Mouse (Mus musculus) CH12.LX (cell line): ENCODE measurements around the gene Ralb. TPM values are rescaled to one million over a fixed set of nuclear protein-coding genes. Genes with fewer than 3 reads are reported as not detected.

ENCODE experiments used
- DNase-seq: peaks from one replicate; pipeline ENCODE4 v3.0.0-alpha.2; 2013; ENCODE audit errors: extremely low read depth
- H3K27ac ChIP-seq: 2 replicates; pipeline ENCODE4 v1.5.1; 2012; ENCODE audit warnings: low read depth, mild to moderate bottlenecking, control low read depth, moderate library complexity; ENCODE audit not compliant: insufficient read depth
- H3K27me3 ChIP-seq: replicated peaks from 2 replicates; pipeline ENCODE3; 2012; ENCODE audit warnings: inconsistent platforms
- H3K36me3 ChIP-seq, 2 experiments: replicated peaks in 1 of 2; 2 replicates each; pipeline versions ENCODE3 to v1.6.1; 2012; ENCODE audit warnings: inconsistent platforms in 1 of 2, low read length in 1 of 2, mild to moderate bottlenecking in 1 of 2, mixed read lengths in 1 of 2, moderate library complexity in 1 of 2; ENCODE audit not compliant: control insufficient read depth in 1 of 2, insufficient read depth in 1 of 2
- H3K4me1 ChIP-seq, 2 experiments: 2 replicates each; pipeline ENCODE4 v1.6.1; 2012; ENCODE audit warnings: inconsistent platforms in 1 of 2, moderate library complexity in 1 of 2; ENCODE audit not compliant: insufficient read depth in 2 of 2, control insufficient read depth in 1 of 2
- H3K4me2 ChIP-seq: 2 replicates; pipeline ENCODE4 v1.6.1; 2012; ENCODE audit warnings: low read depth, mild to moderate bottlenecking, control low read depth; ENCODE audit not compliant: poor library complexity, insufficient read depth, severe bottlenecking
- H3K4me3 ChIP-seq, 3 experiments: fragments of 150-350 bp in 1 of 3; sonication (generic) in 1 of 3; replicated peaks in 1 of 3; 2 replicates each; pipeline versions ENCODE3 to v1.5.1; 2011 to 2012; ENCODE audit warnings: low read depth in 2 of 3, low read length in 2 of 3, mild to moderate bottlenecking in 2 of 3, moderate library complexity in 2 of 3, control low read depth in 1 of 3, improper control_type of control experiment in 1 of 3, inconsistent platforms in 1 of 3, mixed read lengths in 1 of 3; ENCODE audit not compliant: poor library complexity in 1 of 3
- H3K79me2 ChIP-seq: replicated peaks from 2 replicates; pipeline ENCODE4 v1.6.1; 2012; ENCODE audit warnings: mild to moderate bottlenecking, moderate library complexity; ENCODE audit not compliant: control insufficient read depth, poor library complexity, insufficient read depth, severe bottlenecking; ENCODE audit errors: extremely low read depth
- H3K9ac ChIP-seq: 2 replicates; pipeline ENCODE4 v1.6.1; 2012; ENCODE audit warnings: low read depth, mild to moderate bottlenecking, control low read depth, moderate library complexity; ENCODE audit not compliant: insufficient read depth
- H3K9me3 ChIP-seq: replicated peaks from 2 replicates; pipeline ENCODE3; 2012; ENCODE audit warnings: low read length, inconsistent platforms, mixed read lengths
- BHLHE40 ChIP-seq: IDR thresholded peaks from 2 replicates; pipeline ENCODE4 v1.6.1; 2011; ENCODE audit warnings: mild to moderate bottlenecking, low read depth, low read length, improper control_type of control experiment
- CTCF ChIP-seq, 2 experiments: IDR thresholded peaks in 1 of 2; conservative IDR thresholded peaks in 1 of 2; 2 replicates each; pipeline ENCODE4 v1.5.1; 2011 to 2012; ENCODE audit warnings: low read depth in 2 of 2, low read length in 2 of 2, improper control_type of control experiment in 1 of 2, inconsistent platforms in 1 of 2, mild to moderate bottlenecking in 1 of 2, moderate library complexity in 1 of 2
- E2F4 ChIP-seq: IDR thresholded peaks from 2 replicates; pipeline ENCODE4 v1.6.1; 2011; ENCODE audit warnings: low read depth, low read length, improper control_type of control experiment; ENCODE audit not compliant: insufficient replicate concordance
- GABPA ChIP-seq: IDR thresholded peaks from 2 replicates; pipeline ENCODE4 v1.6.1; 2012; ENCODE audit warnings: low read depth, low read length, improper control_type of control experiment, inconsistent platforms; ENCODE audit not compliant: insufficient replicate concordance
- JUND ChIP-seq: conservative IDR thresholded peaks from 2 replicates; pipeline ENCODE4 v1.6.1; 2011; ENCODE audit warnings: low read depth, low read length, improper control_type of control experiment
- MEF2A ChIP-seq: IDR thresholded peaks from 2 replicates; pipeline ENCODE4 v1.6.1; 2014; ENCODE audit warnings: low read depth, mild to moderate bottlenecking, inconsistent platforms, low read length, improper control_type of control experiment, borderline replicate concordance
- NELFE ChIP-seq: IDR thresholded peaks from 2 replicates; pipeline ENCODE4 v1.6.1; 2011; ENCODE audit warnings: low read depth, low read length, improper control_type of control experiment
- PAX5 ChIP-seq: IDR thresholded peaks from 2 replicates; pipeline ENCODE4 v1.6.1; 2012; ENCODE audit warnings: low read length, inconsistent platforms, mixed read lengths
- POLR2A ChIP-seq: IDR thresholded peaks from 2 replicates; pipeline ENCODE4 v1.6.1; 2011; ENCODE audit warnings: low read depth, mild to moderate bottlenecking, improper control_type of control experiment, low read length
- POLR2AphosphoS2 ChIP-seq: IDR thresholded peaks from 2 replicates; pipeline ENCODE4 v1.6.1; 2011; ENCODE audit warnings: low read depth, low read length, improper control_type of control experiment
- RAD21 ChIP-seq: IDR thresholded peaks from 2 replicates; pipeline ENCODE4 v1.6.1; 2011; ENCODE audit warnings: low read depth, mild to moderate bottlenecking, low read length, improper control_type of control experiment, moderate library complexity
- RCOR1 ChIP-seq: conservative IDR thresholded peaks from 2 replicates; pipeline ENCODE4 v1.6.1; 2012; ENCODE audit warnings: low read depth, mild to moderate bottlenecking, inconsistent platforms, low read length, improper control_type of control experiment
- SIN3A ChIP-seq: IDR thresholded peaks from 2 replicates; pipeline ENCODE4 v1.6.1; 2012; ENCODE audit warnings: low read length, improper control_type of control experiment, inconsistent platforms
- TBP ChIP-seq: conservative IDR thresholded peaks from 2 replicates; pipeline ENCODE4 v1.6.1; 2011; ENCODE audit warnings: low read depth, low read length, improper control_type of control experiment
- USF2 ChIP-seq: conservative IDR thresholded peaks from 2 replicates; pipeline ENCODE4 v1.6.1; 2011; ENCODE audit warnings: low read depth, low read length, improper control_type of control experiment
- dilution Hi-C: fragments of 300-500 bp; cut with MboI; formaldehyde crosslinking; loops from 2 replicates; pipeline ENCODE4 v1.14.3; 2020; ENCODE audit warnings: low sequenced_read_pairs; ENCODE audit not compliant: extremely low pct_unique_long_range_greater_than_20kb, extremely low pct_ligation_motif_present
- in situ Hi-C: fragments of 300-500 bp; cut with MboI; formaldehyde crosslinking; loops from 3 replicates; pipeline ENCODE4 v1.14.3; 2019; ENCODE audit warnings: low sequenced_read_pairs, low pct_ligation_motif_present, low pct_unique_long_range_greater_than_20kb, mixed read lengths
- polyA plus RNA-seq: library from polyadenylated mRNA; unstranded; fragments of >175 nt; gene quantifications from 2 replicates; pipeline ENCODE4 v1.2.1, GENCODE M21; 2012; ENCODE audit warnings: low read depth; ENCODE audit not compliant: insufficient read length
- total RNA-seq, 2 experiments: library from RNA; depleted of rRNA; stranded (reverse); fragments of 300-350 nt in 1 of 2; fragments of >200 nt in 1 of 2; gene quantifications; 2 replicates each; pipeline ENCODE4 v1.2.3; 2012 to 2014

Gene Ralb
- total and polyA plus RNA-seq, 3 experiments, result 18.2 to 28.7 (median 22.9) TPM

DNA sequence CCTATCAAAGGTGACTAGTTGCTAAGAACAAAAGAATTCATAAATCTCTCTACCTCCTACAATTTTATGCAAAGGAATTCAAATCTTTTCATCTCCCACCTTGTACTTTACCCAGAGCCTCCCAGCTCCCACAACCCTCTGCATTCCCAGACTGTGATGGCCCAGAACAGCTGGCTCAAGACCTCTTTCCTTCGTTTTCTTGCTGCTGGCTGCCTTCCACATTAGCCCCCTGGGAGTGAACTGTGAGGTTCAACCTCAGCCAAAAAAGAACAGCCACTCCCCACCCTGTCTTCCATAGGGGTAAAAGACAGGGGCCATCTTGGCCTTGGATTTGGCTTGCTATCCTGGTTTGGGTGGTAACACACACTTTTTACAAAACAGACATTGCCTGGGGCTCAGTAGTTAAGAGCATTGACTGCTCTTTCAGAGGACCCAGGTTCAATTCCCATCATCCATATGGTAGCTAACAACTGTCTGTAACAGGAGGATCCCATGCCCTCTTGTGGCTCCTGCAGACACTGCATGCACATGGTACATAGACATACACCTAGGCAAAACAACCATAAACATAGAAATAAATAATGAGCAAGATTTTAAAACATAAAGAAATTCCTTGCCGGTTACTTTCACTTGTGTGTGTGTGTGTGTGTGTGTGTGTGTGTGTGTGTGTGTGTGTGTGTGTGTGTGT lies 10.4 kb downstream of the Ralb start:
- dilution Hi-C loops, result no loop called here
- peaks cover 4 to 10% of the 10 kb centered on the region in 2 experiments; a peak in 2 of 4 replicates for H3K4me1 ChIP-seq

DNA sequence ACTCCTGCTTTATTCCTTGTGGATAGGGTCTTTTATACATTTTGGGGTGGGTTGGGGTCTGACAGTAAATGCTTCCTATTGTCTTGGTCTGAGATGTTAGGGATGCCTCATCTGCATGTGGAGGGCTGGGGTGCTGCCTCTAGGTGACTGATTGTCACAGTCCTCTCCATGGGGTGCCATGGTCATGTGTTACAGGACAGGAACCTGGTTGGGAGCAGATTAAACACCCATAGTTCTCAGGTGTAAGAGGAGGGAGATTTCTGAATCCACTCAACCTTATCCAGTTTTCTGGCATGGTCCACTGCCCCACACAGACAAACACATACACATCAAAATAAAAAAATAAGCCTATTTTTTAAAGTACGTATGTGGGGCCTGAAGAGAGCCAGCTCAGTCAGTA lies 12.1 kb downstream of the Ralb start:
- no peaks in the 10 kb centered on the region for H3K27me3 ChIP-seq
- 0 out of 4 replicates have a peak, but pooled peaks cover 0 to 4% of the 10 kb centered on the region in 2 experiments for H3K4me1 ChIP-seq
- in situ Hi-C loops, result loop anchor here (25.0 kb wide), 1 partner anchor 405 kb away; no protein-coding TSS in a partner anchor
- no peak overlapping the region for H3K4me2 ChIP-seq
- no peak overlapping the region for H3K27ac ChIP-seq
- H3K79me2 ChIP-seq, result no peaks in the 10 kb centered on the region
- no peak overlapping the region for H3K9ac ChIP-seq
- DNase-seq, result no peak
- dilution Hi-C loops, result no loop called here
- no peak overlapping the region for H3K4me3 ChIP-seq
- TF ChIP-seq MEF2A (no peak), PAX5 (no peak), POLR2A (no peak)
- TF ChIP-seq, all 38 proteins: peak for 0
- Histone ChIP-seq H3K9me3 (no peaks in the 10 kb centered on the region), H3K36me3 (peaks cover 0 to 33% of the 10 kb centered on the region in 2 experiments)

More for the DNA sequence above, 10.4 kb downstream of the Ralb start:
- H3K36me3 ChIP-seq, result peaks cover 0 to 40% of the 10 kb centered on the region in 2 experiments
- H3K9me3 ChIP-seq, result no peaks in the 10 kb centered on the region
- H3K9ac ChIP-seq, result no peak overlapping the region
- peak; percentile 0 for TF ChIP-seq RAD21
- no peak for TF ChIP-seq E2F4
- peak; percentile 15 to 44; a peak in 2 of 4 replicates for TF ChIP-seq CTCF (conservative IDR thresholded peaks at IDR 0.05 in 1 of 2, IDR thresholded peaks at IDR 0.05 in 1 of 2; ENCODE audit: low read depth in 2 of 2, low read length in 2 of 2)
- no peak overlapping the region for H3K4me3 ChIP-seq
- H3K27me3 ChIP-seq, result no peaks in the 10 kb centered on the region
- no peak overlapping the region for H3K27ac ChIP-seq
- H3K4me2 ChIP-seq, result no peak overlapping the region
- DNase-seq, result no peak
- no peaks in the 10 kb centered on the region for H3K79me2 ChIP-seq
- in situ Hi-C loops, result loop anchor here (25.0 kb wide), 1 partner anchor 407 kb away; no protein-coding TSS in a partner anchor

GRCm38 (mm10) chr1:119492097-119492496 lies 12.5 kb downstream of the Ralb start:
- Histone ChIP-seq H3K27me3 (no peaks in the 10 kb centered on the region), H3K4me1 (0 out of 4 replicates have a peak, but pooled peaks cover 0 to 4% of the 10 kb centered on the region in 2 experiments), H3K79me2 (no peaks in the 10 kb centered on the region), H3K27ac (no peak overlapping the region), H3K9ac (no peak overlapping the region), H3K4me2 (no peak overlapping the region), H3K4me3 (no peak overlapping the region), H3K9me3 (no peaks in the 10 kb centered on the region), H3K36me3 (peaks cover 0 to 33% of the 10 kb centered on the region in 2 experiments)
- TF ChIP-seq BHLHE40 (no peak), GABPA (no peak), JUND (no peak), POLR2AphosphoS2 (no peak), RAD21 (no peak), USF2 (no peak), E2F4 (no peak), TBP (no peak), POLR2A (no peak), RCOR1 (no peak), NELFE (no peak), SIN3A (no peak)
- no peak for DNase-seq
- dilution Hi-C loops (no loop called here), in situ Hi-C loops (loop anchor here (25.0 kb wide), 1 partner anchor 405 kb away; no protein-coding TSS in a partner anchor)
